Mouse (Mus musculus): ENCODE measurements around the gene Ttc23. TPM values are rescaled to one million over a fixed set of nuclear protein-coding genes. Genes with fewer than 3 reads are reported as not detected.
A peak's percentile ranks its signal among the peaks of the same experiment; 100 is the strongest.

Ttc23 gene
- 31.2 and 32.3 TPM in 2 replicates for polyA plus RNA-seq (2016; fragmentation: Nextera tagmentation; extraction: Ambion mirVana)

DNA sequence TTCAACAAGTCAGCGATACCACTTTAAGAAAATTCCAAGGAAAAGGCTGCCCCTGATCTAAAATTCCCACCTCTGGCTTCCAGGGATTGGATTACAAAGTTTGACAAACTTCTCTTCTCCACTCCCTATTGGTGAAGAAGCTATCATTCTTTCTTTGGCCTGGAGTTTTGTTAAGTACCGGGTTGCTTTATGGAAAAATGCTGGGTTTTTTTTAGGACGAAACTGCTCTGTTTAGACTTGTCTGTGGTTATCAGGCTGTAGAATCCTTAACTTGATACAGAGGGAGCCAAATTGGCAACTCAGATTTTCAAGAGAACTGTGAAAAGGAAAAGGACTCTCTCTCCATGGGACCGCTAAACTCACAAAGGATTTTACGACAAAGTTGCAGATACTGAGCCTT lies at the start of gene Ttc23:
Gene Ttc23 (plus strand): TSS at position 134 of the 400 bp plus-strand sequence.
- Histone ChIP-seq H3K36me3 (replicated peaks) (no peaks in the 10 kb centered on the region), H3K4me3 (replicated peaks) (peak within 1 kb of the TSS; percentile 67), H3K9ac (peak within 1 kb of the TSS; percentile 86), H3K9me3 (no peaks in the 10 kb centered on the region), H3K27me3 (no peaks in the 10 kb centered on the region), H3K4me1 (peaks cover 31% of the 10 kb centered on the region), H3K27ac (peak within 1 kb of the TSS; percentile 66), H3K4me2 (peak within 1 kb of the TSS; percentile 82)
- 1% methylated on average over 5 of the region's 5 CpGs for WGBS
- ATAC-seq (ENCODE audit: low FRiP score), result no peak

DNA sequence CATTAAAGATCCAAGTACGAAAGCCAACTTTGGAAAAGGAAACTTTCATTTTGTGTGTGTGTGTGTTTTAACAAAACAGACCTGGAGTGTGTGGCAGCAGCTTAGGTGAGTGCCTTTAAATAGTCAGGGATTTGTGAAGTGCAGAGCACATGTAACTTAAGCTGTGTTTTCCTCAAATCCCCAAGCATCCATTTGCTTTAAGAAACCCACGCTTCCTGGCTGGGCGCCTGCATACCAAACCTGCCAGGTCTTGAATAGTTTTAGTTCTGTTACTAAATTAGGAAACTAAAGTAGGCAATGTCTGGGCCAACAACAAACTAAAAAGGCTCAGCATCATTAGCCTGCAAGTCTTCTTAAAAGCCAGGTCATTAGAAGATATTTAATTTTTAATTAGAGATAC lies 49.2 kb upstream of the Ttc23 start:
- no peak overlapping the region for H3K9ac ChIP-seq
- no peak overlapping the region for H3K27ac ChIP-seq
- WGBS, result 69% methylated on average over 3 of the region's 3 CpGs
- H3K36me3 ChIP-seq (replicated peaks), result no peaks in the 10 kb centered on the region
- H3K27me3 ChIP-seq, result no peaks in the 10 kb centered on the region
- H3K4me2 ChIP-seq, result no peak overlapping the region
- no peaks in the 10 kb centered on the region for H3K9me3 ChIP-seq
- H3K4me3 ChIP-seq (replicated peaks), result no peak overlapping the region
- no peak for ATAC-seq (ENCODE audit: low FRiP score)
- no peaks in the 10 kb centered on the region for H3K4me1 ChIP-seq

DNA sequence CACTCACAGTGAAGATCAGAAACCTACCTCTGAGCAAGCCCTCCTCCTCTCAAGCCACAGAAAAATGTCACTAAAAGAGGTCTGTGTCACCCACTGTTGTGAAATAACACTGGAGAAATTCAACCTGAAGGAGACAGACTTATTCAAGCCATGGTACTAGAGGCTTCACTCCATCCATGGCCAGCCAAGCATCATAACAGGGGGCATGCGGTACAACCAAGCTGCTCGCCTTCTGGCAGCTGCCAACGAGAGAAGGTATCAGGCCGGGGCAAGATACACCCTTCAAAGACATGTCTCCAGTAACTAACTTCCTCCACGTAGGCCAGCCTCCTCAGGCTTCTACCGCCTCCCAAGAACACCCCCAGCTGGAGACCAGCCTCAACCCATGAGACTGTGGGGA lies 42.1 kb upstream of the Ttc23 start:
- no peak overlapping the region for H3K27ac ChIP-seq
- H3K36me3 ChIP-seq (replicated peaks), result no peaks in the 10 kb centered on the region
- no peak overlapping the region for H3K9ac ChIP-seq
- ATAC-seq (ENCODE audit: low FRiP score), result no peak
- H3K9me3 ChIP-seq, result no peaks in the 10 kb centered on the region
- WGBS, result 84% methylated on average over 6 of the region's 6 CpGs
- H3K4me1 ChIP-seq, result peaks cover 13% of the 10 kb centered on the region
- H3K27me3 ChIP-seq, result peaks cover 4% of the 10 kb centered on the region
- H3K4me3 ChIP-seq (replicated peaks), result no peak overlapping the region
- H3K4me2 ChIP-seq, result no peak overlapping the region

DNA sequence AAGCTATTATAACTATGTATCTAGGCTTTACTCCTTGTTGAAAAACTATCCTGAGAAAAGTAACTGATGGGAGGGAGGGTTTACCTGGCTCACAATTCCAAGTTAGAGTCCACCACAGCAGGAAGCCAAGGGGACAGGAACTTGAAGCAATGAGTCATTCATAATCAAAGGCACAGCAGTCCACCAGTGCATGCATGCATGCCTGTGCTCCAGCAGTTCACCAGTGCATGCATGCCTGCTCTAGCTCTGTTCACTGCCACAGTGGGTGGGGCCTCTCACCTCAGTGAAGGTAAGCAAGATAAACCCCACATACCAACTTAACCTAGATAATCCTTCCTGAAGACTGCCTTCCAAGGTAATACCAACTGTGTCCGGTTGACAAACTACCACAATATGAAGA lies 41.0 kb upstream of the Ttc23 start:
- Histone ChIP-seq H3K9me3 (no peaks in the 10 kb centered on the region), H3K27ac (no peak overlapping the region), H3K4me1 (peaks cover 13% of the 10 kb centered on the region), H3K4me3 (replicated peaks) (no peak overlapping the region), H3K27me3 (peaks cover 4% of the 10 kb centered on the region), H3K36me3 (replicated peaks) (no peaks in the 10 kb centered on the region), H3K4me2 (no peak overlapping the region), H3K9ac (no peak overlapping the region)
- no peak for ATAC-seq (ENCODE audit: low FRiP score)
- WGBS, result 82% methylated on average over 1 of the region's 1 CpGs

DNA sequence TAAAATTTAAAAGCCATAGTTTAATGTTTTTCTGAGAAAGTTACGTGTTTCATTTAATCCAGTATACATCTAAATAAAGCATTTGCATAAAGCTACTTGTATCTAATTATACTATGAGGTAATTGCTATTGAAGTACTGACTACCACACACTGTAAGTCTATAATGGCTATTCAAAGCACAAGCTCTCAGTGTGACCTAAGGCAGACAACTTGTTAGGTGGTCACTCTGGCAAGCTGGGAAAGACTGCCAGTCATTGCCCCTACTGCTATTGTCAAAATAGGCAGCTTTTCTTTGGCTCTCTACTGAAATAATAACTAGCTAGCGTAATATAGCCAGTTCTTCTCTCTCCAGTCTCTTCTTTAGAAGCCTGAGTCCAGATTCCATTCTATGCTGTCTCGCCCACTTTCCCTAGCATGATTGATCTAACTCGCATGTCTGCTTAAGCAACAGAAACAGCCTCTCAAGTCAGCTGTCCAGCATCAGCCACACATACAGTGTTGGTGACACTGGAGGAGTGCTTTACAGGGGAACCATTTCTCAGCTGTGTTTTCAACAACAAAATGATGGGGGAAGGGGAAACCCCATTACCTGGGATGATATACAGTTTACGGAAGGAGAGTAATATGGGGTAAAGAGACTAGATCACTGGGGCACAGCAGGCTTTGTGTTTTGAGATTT lies 39.4 kb upstream of the Ttc23 start:
- peak overlapping the region; percentile 3; the same call in 1 of the 2 replicates for H3K4me2 ChIP-seq
- 27% methylated on average over 5 of the region's 5 CpGs for WGBS
- peak; percentile 73; the same call in 1 of the 2 replicates for ATAC-seq (ENCODE audit: low FRiP score)

DNA sequence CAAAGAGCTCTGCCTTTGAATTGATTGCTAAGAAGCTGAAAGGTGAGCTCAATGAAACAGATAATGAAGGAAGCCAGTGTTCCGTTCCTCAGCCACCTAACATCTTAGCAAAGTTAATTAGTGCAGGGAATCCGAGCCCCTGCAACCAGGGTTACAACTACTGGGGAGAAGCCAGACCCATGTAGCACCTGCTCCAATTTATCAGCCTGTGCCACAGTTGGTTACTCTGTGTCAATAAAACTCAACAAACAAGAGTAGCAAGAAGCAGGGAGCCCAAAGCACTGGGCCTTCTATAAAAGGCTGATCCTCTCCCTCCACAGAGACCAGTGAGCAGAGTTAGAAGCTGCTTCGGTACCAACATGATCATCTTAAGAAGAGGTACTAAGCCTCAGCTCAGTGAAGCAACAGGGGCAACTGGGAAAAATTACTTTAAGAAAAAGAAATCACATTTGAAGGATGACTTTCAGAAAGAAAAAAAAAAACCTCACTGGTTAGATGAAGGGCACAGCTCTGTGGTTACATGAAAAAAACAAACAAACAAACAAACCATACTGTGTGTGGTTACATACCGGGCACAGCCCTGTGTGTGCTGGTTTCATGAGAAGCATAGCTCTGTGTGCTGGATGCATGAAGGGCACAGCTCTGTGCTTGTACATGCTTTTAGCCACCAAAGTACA lies 38.7 kb upstream of the Ttc23 start:
- ATAC-seq (ENCODE audit: low FRiP score), result no peak
- peaks cover 4% of the 10 kb centered on the region for H3K27me3 ChIP-seq
- no peak overlapping the region for H3K4me3 ChIP-seq (replicated peaks)
- peaks cover 17% of the 10 kb centered on the region for H3K4me1 ChIP-seq
- peak overlapping the region; percentile 3; the same call in 1 of the 2 replicates for H3K4me2 ChIP-seq
- WGBS, result 32% methylated on average over 4 of the region's 4 CpGs
- H3K9ac ChIP-seq, result no peak overlapping the region; the same call in 1 of the 2 replicates
- no peaks in the 10 kb centered on the region for H3K36me3 ChIP-seq (replicated peaks)
- peak overlapping the region; percentile 63; the same call in 1 of the 2 replicates for H3K27ac ChIP-seq
- no peaks in the 10 kb centered on the region for H3K9me3 ChIP-seq

More for the DNA sequence above, 39.4 kb upstream of the Ttc23 start:
- H3K9me3 ChIP-seq, result no peaks in the 10 kb centered on the region
- no peak overlapping the region for H3K4me3 ChIP-seq (replicated peaks)
- no peaks in the 10 kb centered on the region for H3K36me3 ChIP-seq (replicated peaks)
- peak overlapping the region; percentile 63 for H3K27ac ChIP-seq
- no peak overlapping the region; the same call in 1 of the 2 replicates for H3K9ac ChIP-seq
- peaks cover 4% of the 10 kb centered on the region for H3K27me3 ChIP-seq
- H3K4me1 ChIP-seq, result peaks cover 13% of the 10 kb centered on the region

DNA sequence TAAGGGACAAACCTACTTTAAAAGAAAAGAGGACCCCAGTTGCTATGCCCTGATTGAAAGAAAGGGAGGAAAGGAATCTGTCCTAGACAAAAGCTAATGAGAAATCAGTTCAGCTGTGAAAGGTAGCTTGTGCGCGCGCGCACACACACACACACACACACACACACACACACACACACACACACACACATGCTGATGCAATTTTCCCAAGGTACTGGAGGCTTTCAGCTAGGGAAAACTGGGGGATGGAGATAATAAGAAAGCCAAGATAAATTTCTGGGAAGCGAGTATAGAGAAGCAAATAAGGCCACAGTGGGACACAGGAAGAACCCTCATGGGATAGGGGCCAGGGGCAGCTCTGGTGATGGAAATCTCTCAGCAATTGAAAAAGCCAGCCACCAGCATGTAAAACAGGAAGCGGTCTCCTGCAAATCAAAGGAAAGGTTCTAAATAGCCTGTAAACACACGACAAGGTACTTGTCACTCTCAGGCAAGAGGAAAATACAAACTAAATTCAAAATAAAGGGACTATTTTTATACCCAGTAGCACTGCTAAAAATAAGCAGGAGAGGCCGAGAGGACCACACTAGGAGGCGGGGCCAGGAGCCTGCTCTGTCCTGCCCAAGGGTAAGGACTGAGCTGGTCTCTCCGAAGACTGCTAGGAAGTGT lies 33.3 kb upstream of the Ttc23 start:
- WGBS, result 35% methylated on average over 10 of the region's 10 CpGs
- H3K27ac ChIP-seq, result 0 out of 2 replicates have a peak overlapping the region, but pooled peaks have one; percentile 32
- 0 out of 2 replicates have a peak, but pooled peaks have one; percentile 51 for ATAC-seq (ENCODE audit: low FRiP score)

DNA sequence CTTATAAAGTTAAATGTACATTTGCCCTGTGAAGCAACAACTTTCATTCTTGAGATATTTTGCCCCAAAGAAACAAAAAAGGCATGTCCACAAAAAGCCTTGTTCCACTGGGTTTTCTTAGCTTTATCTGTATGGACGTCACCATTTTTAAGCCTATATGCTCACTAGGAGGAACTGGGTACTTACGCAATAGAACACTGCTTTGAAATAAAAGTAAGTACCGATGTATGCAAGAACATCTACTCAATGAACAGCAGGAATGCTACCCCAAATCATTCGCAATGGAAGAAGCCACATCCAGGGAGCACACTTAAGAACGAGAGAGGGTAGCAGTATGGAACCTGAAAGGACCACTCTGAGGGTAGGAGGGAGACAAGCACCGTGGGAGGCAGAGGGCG lies 32.7 kb upstream of the Ttc23 start:
- no peak for ATAC-seq (ENCODE audit: low FRiP score)
- peaks cover 16% of the 10 kb centered on the region for H3K4me1 ChIP-seq
- no peaks in the 10 kb centered on the region for H3K9me3 ChIP-seq
- H3K9ac ChIP-seq, result no peak overlapping the region
- WGBS, result 87% methylated on average over 7 of the region's 7 CpGs
- 0 out of 2 replicates have a peak overlapping the region, but pooled peaks have one; percentile 4 for H3K4me2 ChIP-seq
- no peaks in the 10 kb centered on the region; the same call in 1 of the 2 replicates for H3K27me3 ChIP-seq
- no peaks in the 10 kb centered on the region; the same call in 1 of the 2 replicates for H3K36me3 ChIP-seq (replicated peaks)
- no peak overlapping the region for H3K27ac ChIP-seq
- H3K4me3 ChIP-seq (replicated peaks), result no peak overlapping the region

More for the DNA sequence above, 33.3 kb upstream of the Ttc23 start:
- H3K9ac ChIP-seq, result no peak overlapping the region
- no peaks in the 10 kb centered on the region; the same call in 1 of the 2 replicates for H3K27me3 ChIP-seq
- H3K4me2 ChIP-seq, result 0 out of 2 replicates have a peak overlapping the region, but pooled peaks have one; percentile 4
- no peaks in the 10 kb centered on the region for H3K9me3 ChIP-seq
- peaks cover 16% of the 10 kb centered on the region for H3K4me1 ChIP-seq
- no peak overlapping the region for H3K4me3 ChIP-seq (replicated peaks)
- H3K36me3 ChIP-seq (replicated peaks), result no peaks in the 10 kb centered on the region; the same call in 1 of the 2 replicates

DNA sequence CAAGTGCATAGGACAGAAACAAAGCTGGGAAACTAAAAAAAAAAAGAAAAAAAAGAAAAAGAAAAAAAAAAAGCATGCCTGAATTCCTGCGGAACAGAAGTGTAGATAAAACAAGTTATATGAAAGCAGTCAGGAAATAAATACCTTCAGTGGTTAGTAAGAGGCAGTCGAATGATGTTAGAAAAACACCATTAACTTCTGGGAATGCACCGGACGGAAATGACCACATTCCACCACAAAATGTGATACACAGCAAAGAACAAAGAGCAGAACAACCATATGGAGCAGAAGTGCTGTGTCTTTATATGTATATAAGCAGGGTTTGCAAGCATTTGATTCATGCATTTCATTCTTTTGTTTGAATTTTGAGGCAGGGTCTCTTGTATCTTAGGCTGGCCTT lies 30.3 kb upstream of the Ttc23 start:
- Histone ChIP-seq H3K4me2 (no peak overlapping the region), H3K9me3 (no peaks in the 10 kb centered on the region), H3K9ac (no peak overlapping the region), H3K27ac (no peak overlapping the region), H3K27me3 (no peaks in the 10 kb centered on the region), H3K36me3 (replicated peaks) (no peaks in the 10 kb centered on the region; the same call in 1 of the 2 replicates), H3K4me1 (peaks cover 16% of the 10 kb centered on the region), H3K4me3 (replicated peaks) (no peak overlapping the region)
- WGBS, result 91% methylated on average over 4 of the region's 4 CpGs
- ATAC-seq (ENCODE audit: low FRiP score), result no peak

DNA sequence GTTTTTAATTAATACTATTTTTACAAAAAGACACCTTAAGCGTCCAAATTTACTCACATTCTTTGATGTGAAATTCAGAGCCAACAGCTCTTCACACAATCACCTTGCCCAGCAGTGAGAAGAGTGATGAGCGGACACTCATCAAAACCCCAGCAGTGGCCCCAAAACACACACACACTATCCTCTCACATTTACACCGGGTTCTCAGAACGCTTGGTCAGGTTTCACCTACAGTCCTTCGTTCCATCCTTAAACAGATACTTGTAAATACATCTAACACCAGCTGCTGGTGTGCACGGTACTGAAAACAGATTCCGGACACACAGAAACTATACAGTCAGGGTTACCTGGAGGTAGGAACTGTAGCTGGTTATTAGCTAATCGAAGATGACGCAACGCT lies 29.6 kb upstream of the Ttc23 start:
- Histone ChIP-seq H3K36me3 (replicated peaks) (no peaks in the 10 kb centered on the region; the same call in 1 of the 2 replicates), H3K9me3 (no peaks in the 10 kb centered on the region), H3K4me2 (no peak overlapping the region), H3K9ac (no peak overlapping the region), H3K27ac (no peak overlapping the region), H3K4me1 (peaks cover 16% of the 10 kb centered on the region), H3K4me3 (replicated peaks) (no peak overlapping the region), H3K27me3 (no peaks in the 10 kb centered on the region)
- ATAC-seq (ENCODE audit: low FRiP score), result no peak
- 93% methylated on average over 10 of the region's 10 CpGs for WGBS

DNA sequence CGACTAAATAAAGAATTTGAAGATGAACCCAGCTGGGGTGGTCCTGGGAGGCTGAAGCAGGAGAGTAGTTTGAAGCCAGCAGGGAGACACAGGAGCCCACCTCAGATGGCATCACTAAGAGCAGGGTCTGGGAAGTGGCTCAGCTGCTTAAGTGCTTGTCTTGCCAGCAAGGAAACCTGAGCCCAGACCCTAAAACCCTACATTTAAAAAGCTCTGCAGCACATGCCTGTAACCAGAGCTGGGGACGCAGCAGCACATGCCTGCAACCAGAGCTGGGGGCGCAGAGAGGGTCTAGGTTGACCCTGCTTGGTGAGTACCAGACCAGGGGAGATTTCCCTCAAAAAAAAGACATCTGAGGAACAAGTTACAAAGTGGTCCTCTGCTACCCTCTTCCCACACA lies 28.9 kb upstream of the Ttc23 start:
- Histone ChIP-seq H3K27me3 (no peaks in the 10 kb centered on the region), H3K4me2 (no peak overlapping the region), H3K4me3 (replicated peaks) (no peak overlapping the region), H3K9me3 (no peaks in the 10 kb centered on the region), H3K9ac (no peak overlapping the region), H3K4me1 (peaks cover 13% of the 10 kb centered on the region), H3K36me3 (replicated peaks) (no peaks in the 10 kb centered on the region; the same call in 1 of the 2 replicates), H3K27ac (no peak overlapping the region)
- no peak for ATAC-seq (ENCODE audit: low FRiP score)
- 87% methylated on average over 3 of the region's 3 CpGs for WGBS

DNA sequence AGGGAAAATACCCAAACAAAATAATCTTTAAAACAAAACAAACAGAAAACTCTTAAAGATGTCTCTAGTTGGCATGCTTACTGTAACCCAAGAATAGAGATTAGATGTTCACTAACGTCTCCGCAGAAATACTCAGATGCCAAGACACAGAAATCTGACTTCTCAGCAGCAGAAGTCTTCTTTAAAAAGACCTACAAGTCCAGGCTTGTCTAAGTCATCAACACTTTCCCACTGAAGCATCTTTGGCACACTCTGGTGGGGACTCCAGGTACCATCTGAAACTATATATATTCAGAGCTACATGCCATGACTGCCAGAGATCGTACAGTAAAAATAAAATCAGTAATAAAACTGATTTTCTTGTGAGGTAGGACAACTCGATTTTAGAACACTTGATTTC lies 27.4 kb upstream of the Ttc23 start:
- 89% methylated on average over 4 of the region's 4 CpGs for WGBS

More for the DNA sequence above, 27.4 kb upstream of the Ttc23 start:
- H3K27ac ChIP-seq, result no peak overlapping the region
- no peak overlapping the region for H3K4me2 ChIP-seq
- H3K9me3 ChIP-seq, result no peaks in the 10 kb centered on the region
- H3K4me3 ChIP-seq (replicated peaks), result no peak overlapping the region
- no peaks in the 10 kb centered on the region for H3K4me1 ChIP-seq
- ATAC-seq (ENCODE audit: low FRiP score), result no peak
- no peaks in the 10 kb centered on the region for H3K27me3 ChIP-seq
- H3K36me3 ChIP-seq (replicated peaks), result no peaks in the 10 kb centered on the region; the same call in 1 of the 2 replicates
- no peak overlapping the region for H3K9ac ChIP-seq
